ENCODE assay signal across 7 mouse cellular contexts in the genomic region with DNA sequence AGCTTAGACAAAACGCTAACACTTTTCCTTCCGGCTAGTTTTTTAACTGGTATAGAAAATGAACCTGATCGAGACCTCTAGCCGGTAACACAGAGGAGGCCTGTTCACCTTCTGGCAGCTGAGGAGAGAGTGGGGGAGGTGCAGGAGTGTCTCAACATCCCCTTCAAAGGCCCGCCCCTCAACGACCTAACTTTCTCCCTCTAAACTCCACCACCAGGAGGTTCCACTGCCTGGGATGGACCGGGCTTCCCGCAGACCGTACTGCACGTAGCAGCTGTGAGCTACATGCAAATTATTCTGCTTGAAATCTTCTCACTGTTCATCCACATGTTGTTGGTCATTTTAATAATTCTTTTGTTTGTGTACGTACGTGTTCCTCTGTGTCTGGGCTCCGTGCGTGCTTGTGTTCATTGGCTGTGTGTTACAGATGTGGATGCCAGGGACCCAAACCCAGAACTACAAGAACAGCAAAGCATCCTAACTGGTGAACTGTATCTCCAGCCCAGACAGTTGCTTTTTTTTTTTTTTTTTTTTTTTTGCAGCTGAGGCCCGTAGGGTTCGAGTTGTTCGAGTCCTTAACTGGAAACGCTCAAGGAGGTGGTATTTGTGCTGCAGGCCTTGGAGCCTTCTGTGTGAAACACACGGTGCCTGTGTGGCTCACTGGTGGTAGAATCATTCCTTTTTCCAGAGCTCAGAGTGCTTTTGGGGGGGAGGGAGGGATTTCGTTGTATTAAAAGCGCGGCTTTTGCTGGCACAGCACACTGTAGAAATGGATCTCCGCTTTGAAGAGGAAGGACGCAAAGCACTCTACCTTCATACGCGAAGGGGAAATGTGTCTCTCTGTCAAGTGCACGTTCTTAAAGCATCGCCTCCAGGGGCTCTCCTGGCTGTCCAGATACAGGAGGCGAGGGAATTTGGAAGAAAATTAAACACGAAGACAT. TPM values are rescaled to one million over a fixed set of nuclear protein-coding genes. Genes with fewer than 3 reads are reported as not detected.
DNase-seq lines count a peak whose midpoint lies in the region; ATAC-seq lines count a peak whose summit lies in the region.

No protein-coding gene starts in this region.

- no peaks in the 10 kb centered on the region for H3K27me3 ChIP-seq in embryonic facial prominence, embryonic 13.5 days
- H3K27me3 ChIP-seq in intestine, embryonic 15.5 days (replicated peaks): no peaks in the 10 kb centered on the region

- peak overlapping the region; percentile 32 for H3K9ac ChIP-seq in embryonic facial prominence, embryonic 13.5 days
- H3K9ac ChIP-seq in intestine, embryonic 15.5 days: no peak overlapping the region

- peaks cover 27% of the 10 kb centered on the region for H3K4me1 ChIP-seq in embryonic facial prominence, embryonic 13.5 days
- H3K4me1 ChIP-seq in intestine, embryonic 15.5 days (replicated peaks): peaks cover 15% of the 10 kb centered on the region

- H3K9me3 ChIP-seq in embryonic facial prominence, embryonic 13.5 days: no peaks in the 10 kb centered on the region
- H3K9me3 ChIP-seq in intestine, embryonic 15.5 days: no peaks in the 10 kb centered on the region

- peak overlapping the region; percentile 96 for H3K27ac ChIP-seq in embryonic facial prominence, embryonic 13.5 days
- peak overlapping the region; percentile 44 for H3K27ac ChIP-seq in intestine, embryonic 15.5 days

- WGBS in embryonic facial prominence, embryonic 13.5 days: 2% methylated on average over 30 of the region's 30 CpGs
- 13% methylated on average over 30 of the region's 30 CpGs for WGBS in intestine, embryonic 15.5 days

- peak; percentile 40 for ATAC-seq in embryonic facial prominence, embryonic 13.5 days (ENCODE audit: insufficient number of reproducible peaks, insufficient read depth, low FRiP score, low TSS enrichment, low read depth)
- ATAC-seq in intestine, embryonic 15.5 days: peak; percentile 77

- no peaks in the 10 kb centered on the region for H3K36me3 ChIP-seq in embryonic facial prominence, embryonic 13.5 days
- H3K36me3 ChIP-seq in intestine, embryonic 15.5 days: no peaks in the 10 kb centered on the region

- peak; percentile 54 for DNase-seq in CD4-positive, CD25-positive, alpha-beta regulatory T cell, adult 2 months (ENCODE audit: low read depth, low spot score)
- DNase-seq in Muller cell, postnatal 12 days (ENCODE audit: inconsistent ontology term): peak; percentile 56
- DNase-seq in lung, postnatal 10 days: peak; percentile 63
- DNase-seq in spleen, postnatal 10 days (ENCODE audit: low spot score in 2 of 2): peak; percentile 27 to 60
- DNase-seq in urinary bladder, postnatal 14 days (ENCODE audit: low spot score): no peak

- peak overlapping the region; percentile 28 for H3K4me3 ChIP-seq in embryonic facial prominence, embryonic 13.5 days
- peak overlapping the region; percentile 11 for H3K4me3 ChIP-seq in intestine, embryonic 15.5 days (replicated peaks)

- peak overlapping the region; percentile 60 for H3K4me2 ChIP-seq in embryonic facial prominence, embryonic 13.5 days
- H3K4me2 ChIP-seq in intestine, embryonic 15.5 days (replicated peaks): peak overlapping the region; percentile 64

RNA-seq across cellular contexts. Expression of a gene that starts 47.8 kb away (rescaled TPM):
- 24.8 and 25.1 TPM in 2 replicates for polyA plus RNA-seq in embryonic facial prominence, embryonic 13.5 days (2015; fragmentation: Nextera tagmentation; extraction: Ambion mirVana)
- 30.5 and 30.7 TPM in 2 replicates for polyA plus RNA-seq in intestine, embryonic 15.5 days (2015; fragmentation: Nextera tagmentation; extraction: Ambion mirVana)
